Mouse (Mus musculus): ENCODE measurements around the gene Bex6.

The Bex6 gene

DNA sequence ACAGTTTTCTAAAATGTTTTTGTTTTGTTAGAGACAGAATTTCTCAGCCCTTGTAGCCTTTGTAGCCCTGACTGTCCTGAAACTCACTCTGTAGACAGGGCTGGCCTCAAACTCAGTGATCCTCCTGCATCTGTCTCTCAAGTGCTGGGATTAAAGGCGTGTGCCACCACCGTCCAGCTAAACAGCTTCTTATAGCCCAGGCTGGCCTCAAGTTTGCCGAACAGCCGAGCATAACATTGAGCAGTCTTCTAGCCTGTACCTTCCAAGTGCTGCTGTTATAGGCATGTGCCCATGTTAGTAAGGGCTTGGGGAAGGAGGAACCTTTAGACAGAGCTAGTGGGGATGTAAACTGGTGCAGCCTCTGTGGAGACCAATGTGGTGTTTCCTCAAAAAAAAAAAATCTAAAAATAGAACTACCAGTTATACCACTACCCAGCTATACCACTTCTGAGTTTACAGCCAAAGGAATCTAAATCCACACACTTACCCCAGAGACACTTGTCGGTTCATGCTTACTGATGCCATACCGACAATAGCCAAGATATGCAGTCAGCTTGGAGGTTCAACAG is at the start of gene Bex6:
Gene Bex6 (plus strand): TSS at position 491 of the 569 bp plus-strand sequence.
- DNase-seq (ENCODE audit: extremely low spot score, low read depth, low spot score): no peak

DNA sequence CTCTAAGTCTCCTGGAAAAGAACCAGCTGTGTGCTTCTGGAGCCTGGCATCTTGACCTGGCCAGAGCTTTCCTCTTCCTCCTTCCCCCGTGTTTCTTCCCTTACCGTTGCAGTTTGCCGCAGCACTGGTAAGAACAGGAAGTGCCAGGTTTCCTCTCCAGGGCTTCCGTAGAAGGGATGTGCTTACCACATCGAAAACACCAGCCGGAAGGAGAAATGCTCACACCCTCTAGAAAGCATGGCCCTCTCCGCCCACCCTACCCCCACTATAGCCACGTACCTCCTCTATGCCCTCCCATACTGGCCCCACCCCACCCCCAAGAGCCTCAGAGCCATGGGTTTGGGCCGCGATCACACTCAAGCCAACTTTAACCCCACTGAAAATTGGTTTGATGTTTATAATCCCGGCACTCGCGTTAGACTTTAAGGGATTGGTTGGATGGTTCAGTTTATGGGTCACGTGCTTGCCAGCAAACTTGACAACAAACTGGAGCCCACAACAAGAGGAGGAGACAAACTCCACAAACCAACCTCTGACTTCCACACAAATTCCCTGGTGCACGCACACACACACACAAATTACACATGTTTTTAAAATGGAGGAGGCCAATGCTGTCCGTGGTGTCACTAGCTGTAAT is 49.3 kb upstream of the Bex6 start:
- no peak for DNase-seq (ENCODE audit: extremely low spot score, low read depth, low spot score)

DNA sequence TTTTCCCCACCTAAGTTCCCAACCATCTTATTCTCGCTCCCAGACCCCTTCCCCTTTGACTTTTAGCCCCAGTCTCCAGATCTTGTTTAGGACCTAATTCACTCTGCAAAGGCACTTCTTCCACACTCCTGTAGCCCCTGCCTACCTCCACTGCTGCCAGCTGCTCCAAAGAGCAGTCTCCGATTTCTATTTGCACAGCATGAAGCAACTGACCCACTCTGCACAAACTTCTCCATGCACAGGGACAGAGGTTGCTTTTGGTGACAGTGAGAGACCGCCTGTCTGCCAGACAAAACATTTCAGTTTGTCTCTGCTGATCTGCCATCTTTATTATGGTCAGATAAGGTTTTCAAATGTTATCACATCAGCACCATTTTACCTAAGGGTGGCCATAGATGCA is 46.5 kb upstream of the Bex6 start:
- DNase-seq (ENCODE audit: extremely low spot score, low read depth, low spot score): no peak

DNA sequence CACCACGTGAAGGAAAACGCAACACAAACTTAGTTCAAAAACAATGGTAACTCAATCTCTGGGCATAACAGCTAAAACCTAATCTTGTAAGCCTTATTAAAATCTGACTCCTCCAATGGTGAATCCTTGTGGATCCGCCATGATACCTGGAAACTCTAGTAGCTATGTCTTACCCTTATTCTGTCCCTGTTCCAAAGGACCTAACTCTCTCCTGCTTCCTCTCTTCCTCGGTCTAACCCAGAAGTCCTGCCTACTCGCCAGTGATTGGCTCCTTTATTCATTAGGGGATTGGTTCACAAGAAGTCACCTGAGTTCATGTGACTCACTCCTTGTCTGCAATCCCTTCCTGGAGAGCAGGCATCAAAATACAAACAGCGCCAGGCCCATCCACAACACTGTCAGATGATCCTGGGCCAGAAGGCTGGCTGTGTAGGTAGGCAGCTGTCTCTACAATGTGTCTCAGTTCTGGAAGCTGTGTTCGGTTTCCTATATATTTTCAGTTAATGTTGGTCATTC is 43.7 kb upstream of the Bex6 start:
- no peak for DNase-seq (ENCODE audit: extremely low spot score, low read depth, low spot score)

DNA sequence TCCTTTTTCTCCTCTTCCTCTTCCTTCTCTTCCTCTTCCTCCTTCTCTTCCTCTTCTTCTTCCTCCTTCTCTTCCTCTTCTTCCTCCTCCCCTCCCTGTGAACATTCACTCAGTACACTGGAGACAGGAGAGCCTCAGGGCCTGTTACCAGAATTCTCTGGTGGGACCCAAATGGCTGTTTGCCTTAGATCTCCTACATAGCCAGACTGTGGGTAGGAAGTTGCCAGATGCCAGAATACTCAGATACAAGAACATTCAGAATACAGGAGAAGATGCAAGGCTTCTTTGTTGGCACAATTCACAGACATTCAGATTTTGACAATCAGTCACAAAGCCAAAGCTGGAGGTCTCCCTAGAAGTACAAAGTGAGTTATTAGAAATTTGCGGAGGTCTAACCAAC is 40.7 kb upstream of the Bex6 start:
- no peak for DNase-seq (ENCODE audit: extremely low spot score, low read depth, low spot score)

DNA sequence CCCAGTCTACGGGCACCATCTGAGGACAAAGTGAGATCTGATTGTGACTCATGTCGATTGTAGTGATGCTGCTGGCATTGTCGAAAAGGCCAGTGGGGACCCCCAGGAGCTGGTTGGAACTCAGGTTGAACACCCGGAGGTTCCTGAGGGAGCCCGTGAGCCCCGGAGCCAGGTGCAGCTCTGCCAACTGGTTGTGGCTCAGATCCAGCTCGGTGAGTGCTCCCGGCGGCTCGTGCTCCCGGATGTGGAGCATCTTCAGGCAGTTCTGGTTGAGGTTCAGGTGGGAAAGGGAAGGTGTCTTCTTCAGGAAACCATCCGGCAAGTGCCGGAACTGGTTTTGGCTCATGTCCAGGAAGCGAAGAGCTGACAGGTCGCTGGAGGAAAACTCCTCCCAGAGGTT is 35.9 kb upstream of the Bex6 start:
- no peak for DNase-seq (ENCODE audit: extremely low spot score, low read depth, low spot score)

DNA sequence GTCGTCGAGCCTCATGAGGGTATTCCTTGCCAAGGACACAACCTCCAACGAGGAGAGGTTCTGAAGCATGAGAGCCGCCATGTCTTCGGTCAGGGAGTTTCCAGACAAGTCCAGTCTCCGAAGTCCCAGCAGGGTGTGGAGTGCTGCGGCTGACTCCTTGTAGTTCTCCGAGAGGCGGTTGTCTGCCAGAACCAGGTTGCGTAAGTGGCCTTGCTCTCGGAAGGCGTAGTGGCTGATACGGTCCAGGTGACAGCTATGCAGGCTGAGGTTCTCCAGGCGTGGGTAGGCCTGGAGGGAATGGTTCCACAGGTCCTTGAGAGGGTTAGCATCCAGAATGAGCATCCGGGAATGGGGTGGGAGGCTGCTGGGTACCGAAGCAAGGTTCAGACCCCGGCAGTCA is 35.0 kb upstream of the Bex6 start:
- no peak for DNase-seq (ENCODE audit: extremely low spot score, low read depth, low spot score)

DNA sequence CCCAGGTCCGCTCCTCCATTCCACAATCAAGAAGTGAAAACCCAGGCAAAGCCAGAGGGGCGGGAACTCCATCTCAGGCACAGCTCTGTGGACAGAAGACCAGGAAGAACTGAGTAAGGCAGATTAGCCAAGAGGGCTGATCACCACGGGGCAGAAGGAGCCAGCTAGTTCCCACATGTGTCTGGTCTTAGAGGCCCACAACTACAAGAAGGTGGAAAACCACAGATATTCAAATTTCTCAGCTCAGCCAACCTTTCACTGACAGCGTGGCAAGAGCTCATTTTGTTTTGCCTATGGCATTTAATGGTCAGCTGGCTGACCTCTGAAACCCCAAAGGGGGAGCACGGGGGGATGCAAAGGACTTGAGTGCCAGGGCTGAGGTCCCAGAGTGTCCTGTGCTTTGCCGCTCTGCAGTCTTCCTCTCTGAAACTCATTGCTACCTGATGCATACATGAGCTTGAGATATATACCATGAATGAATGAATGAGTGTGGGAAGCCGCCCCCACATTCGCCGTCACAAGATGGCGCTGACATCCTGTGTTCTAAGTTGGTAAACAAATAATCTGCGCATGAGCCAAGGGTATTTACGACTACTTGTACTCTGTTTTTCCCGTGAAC is 31.9 kb upstream of the Bex6 start:
- no peak for DNase-seq (ENCODE audit: extremely low spot score, low read depth, low spot score)

DNA sequence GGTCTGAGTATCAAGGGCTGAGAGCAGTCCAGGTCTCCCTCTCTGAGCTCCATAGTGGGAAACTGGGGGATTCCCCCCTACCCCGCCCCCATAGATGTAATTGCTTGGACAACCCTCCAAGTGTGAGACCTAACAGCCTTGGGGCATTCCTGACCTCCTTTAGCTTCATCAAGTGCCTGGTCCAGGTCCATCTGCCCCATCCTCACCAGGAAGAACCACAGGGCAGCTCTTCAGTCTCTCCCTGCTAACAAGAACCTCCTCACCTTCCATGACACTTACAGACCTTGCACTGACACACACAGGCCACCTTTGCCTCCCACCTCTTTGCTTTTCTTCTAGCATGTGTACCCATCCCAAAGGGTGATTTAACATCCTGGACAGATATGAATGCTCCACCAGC is 25.6 kb upstream of the Bex6 start:
- no peak for DNase-seq (ENCODE audit: extremely low spot score, low read depth, low spot score)

DNA sequence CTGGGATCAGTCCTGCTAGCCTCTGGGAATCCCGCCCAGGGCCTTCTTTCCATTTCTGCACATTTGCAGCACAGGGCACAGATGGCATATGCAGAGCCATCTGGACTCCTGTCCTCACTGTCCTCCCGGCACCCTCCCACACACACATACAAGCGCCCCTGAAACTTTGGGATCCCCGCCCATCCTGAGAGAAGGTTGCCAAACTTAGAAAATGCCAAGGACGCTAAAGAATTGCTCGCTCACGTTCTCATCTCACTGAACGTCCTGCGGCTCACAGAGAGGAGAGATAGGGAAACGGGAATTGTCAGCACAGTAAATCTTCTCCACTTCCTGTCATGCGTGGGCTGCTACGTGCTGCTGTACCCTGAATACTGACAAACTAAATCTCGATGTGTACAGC is 25.2 kb upstream of the Bex6 start:
- DNase-seq (ENCODE audit: extremely low spot score, low read depth, low spot score): no peak

DNA sequence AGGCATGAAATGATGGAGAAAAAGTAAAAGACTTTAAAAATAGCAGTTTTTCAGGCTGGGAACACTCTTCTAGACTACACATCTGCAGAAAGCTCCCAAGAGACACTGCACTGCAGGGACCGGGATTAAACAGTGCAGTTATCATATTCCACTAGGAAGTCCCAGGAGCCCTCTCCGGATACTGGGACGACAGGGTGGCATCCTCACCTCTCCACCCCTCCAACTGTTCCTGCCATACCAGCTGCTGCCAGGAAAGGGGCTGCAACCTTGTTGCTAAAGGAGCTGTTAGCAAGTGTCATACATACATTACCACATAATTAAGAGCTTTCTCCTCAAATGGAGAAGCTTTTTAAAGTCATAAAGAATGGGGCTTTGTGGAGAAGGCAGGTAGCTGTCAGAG is 22.9 kb upstream of the Bex6 start:
- no peak for DNase-seq (ENCODE audit: extremely low spot score, low read depth, low spot score)

DNA sequence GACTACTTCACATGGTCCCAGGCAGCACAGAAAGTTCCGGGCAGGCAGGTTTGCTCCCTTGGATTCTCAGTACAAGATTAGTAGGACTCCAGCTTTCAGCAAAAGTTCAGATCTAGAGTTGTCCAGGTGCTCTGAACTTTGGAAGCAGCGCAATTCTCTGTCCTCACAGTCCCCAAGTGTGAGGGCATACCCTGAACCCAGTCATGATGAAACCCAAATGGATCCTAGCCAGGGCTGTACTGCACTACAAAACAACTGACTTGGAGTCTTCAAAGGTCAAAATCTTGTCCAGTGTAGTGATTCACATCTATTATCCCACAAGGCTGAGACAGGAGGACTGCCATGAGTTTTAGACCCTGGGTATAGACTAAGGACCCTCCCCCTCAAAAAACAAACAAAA is 22.3 kb upstream of the Bex6 start:
- no peak for DNase-seq (ENCODE audit: extremely low spot score, low read depth, low spot score)

DNA sequence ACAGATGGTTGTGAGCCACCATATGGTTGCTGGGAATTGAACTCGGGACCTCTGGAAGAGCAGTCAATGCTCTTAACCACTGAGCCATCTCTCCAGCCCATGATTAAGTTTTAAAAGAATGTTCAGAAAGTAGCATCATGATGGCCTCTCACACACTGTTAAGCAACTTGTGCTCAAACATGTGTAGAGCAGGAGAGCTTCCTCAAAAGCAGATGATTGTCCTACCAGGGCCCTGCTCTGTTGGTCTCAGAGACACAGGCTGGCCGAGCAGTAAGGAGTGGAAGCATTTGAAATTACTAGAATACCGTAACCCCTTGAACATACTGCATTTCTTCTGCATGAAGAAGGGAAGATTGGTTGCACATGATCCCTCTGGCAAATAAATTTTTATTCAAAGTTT is 20.7 kb upstream of the Bex6 start:
- DNase-seq (ENCODE audit: extremely low spot score, low read depth, low spot score): no peak

DNA sequence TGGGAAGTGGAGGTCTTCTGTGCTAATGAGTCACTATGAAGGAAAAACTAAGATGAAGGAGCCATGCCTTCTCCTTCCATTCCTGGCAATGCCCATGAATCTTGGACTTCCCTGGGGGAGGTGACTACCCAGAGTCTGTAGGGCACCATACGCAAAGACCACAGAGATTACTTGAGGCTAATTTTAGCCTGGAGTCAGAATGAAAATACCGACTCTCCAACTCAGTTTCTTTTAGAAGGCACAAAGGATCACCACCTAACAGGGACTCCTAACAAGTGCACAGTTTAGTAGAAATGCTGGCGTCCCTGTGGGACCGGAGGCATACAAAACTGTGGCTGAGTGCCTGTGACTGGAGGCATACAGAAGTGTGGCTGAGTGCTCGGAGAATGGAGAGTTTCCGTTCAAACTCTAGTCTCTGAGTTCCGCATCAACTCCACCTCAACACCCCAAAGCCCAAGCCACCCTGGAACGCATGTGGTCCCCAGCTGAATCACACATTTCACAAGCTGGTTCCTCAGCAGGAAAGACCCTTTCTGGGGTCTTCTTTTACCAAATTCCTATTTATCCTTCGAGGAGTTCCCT is 18.8 kb upstream of the Bex6 start:
- no peak for DNase-seq (ENCODE audit: extremely low spot score, low read depth, low spot score)

DNA sequence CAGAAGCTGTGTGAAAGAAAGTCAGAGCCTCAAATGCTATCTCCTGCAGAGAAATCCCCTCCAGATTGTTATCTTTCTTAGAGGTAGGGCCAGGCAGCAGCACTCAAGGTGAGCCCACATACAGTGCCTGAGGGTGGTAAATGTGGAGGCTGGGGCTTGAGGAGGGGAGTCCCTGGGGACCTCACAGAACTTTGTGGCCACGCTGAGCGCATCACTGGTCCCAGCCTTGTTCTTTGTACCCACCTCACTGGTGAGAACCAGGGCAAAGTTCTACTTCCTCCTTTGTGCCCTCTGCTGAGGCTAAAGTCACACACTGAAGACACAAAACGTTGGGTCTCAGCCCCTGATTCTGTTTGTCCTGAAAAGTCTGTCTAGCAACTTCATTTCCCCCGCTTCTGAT is 16.2 kb upstream of the Bex6 start:
- no peak for DNase-seq (ENCODE audit: extremely low spot score, low read depth, low spot score)

DNA sequence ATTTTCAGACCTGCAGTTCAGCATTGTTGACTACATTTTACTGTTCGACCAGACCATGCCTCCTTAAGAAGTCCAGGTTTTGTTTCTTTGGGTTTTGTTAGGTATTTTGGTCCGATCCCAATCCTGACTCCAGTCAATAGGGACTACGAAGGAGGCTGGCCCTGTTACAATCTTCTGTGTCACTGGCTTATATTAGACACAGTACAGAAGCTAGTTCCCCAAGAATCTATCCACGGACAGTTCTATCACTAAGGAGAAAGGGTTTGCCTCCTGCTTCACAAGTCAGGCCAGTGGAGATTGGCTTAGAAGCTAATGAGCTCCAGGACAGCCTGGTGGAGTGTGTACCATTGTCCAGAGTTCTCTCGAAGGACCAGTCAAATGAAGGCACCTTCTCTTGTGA is 15.7 kb upstream of the Bex6 start:
- no peak for DNase-seq (ENCODE audit: extremely low spot score, low read depth, low spot score)

DNA sequence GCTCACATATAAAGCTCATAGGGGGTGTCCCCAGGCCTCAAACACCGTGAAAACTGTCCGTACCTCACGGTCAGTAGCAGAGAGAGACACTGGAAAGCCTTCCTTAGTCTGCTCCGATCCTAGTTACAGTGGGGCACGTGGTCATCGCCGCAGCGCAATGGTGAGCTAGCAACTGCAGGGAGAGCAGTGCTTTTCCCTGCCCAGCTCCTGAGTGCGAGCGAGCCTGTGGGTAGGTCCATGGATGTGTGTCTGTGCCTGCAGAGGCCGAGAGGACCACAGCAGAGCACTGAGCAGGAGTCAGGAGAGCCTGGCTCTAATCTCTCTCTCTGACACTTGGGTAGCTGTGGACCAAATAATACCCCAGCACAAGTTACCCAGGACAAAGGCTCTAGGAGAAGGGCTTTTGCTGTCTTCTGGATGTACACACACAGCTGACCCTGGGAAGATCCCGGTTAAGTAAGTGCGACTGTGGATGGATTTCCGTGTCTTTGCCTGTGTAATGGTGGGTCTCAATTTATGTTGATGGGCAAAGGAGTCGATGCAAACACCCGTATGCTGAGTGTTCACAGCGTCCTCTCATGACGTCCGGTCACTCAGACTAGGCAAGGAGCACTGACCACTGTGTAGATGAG is 15.1 kb upstream of the Bex6 start:
- no peak for DNase-seq (ENCODE audit: extremely low spot score, low read depth, low spot score)

DNA sequence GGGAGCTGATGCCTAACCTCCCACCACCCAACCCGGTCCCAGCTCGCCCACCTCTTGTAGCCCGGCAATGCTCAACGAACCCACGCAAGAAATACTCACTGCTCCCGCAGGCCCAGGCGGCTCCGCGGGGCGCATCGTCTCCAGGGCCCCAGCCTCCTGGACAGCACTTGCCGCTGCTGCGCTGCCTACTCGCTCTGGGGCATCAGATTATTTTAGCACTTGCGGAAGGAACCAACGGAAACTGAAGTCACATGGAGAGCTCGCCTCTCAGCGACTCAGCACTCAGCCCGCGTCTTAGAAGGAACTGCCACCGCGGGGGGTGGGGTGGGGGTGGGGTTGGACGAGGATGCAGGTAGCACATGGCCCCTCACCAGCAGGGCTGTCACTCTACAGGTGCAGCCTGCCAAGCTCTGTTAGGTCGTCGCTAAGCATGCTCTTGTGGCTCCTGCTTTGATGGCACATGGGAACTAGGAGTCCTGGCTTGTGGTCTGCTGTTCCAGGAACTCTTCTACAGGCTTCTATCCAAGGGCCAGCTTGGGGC is 14.3 kb upstream of the Bex6 start, which contains the start of gene Nrros:
Gene Nrros (minus strand): TSS at position 314 of the 541 bp plus-strand sequence.
- DNase-seq (ENCODE audit: extremely low spot score, low read depth, low spot score): no peak

DNA sequence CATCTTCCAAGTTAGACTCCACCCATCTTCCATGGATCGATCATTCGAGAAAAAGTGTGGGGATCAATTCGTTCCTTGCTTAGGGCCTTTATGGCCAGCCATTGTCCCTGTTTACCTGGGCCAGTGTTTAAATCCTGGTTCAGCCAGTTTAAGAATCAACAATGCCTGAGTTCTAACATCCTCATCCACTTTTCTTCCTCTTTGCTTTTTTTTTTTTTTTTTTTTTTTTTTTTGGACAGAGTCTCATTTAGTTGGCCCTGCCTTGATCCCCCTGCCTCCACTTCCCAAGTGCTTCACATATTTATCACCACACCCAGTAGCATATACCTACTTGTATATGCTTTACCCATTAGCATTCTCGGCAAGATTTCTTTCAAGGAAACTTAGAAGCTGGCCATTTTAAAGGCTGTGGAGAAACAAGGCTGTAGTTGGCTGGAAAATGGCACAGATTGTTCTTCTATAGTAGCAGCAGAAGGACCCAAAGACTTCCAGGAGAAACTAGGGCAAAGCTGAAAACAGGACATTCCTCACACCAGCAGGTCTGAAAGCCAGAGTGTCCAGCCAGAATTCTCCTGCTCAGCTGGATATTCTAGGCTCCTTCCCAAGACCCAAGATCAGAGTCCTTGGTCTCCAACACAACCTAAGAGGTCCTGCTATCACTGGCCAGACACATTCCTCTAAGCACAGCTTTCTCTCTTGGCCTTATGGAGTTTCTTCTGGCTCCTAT is 11.6 kb upstream of the Bex6 start:
- DNase-seq (ENCODE audit: extremely low spot score, low read depth, low spot score): no peak

DNA sequence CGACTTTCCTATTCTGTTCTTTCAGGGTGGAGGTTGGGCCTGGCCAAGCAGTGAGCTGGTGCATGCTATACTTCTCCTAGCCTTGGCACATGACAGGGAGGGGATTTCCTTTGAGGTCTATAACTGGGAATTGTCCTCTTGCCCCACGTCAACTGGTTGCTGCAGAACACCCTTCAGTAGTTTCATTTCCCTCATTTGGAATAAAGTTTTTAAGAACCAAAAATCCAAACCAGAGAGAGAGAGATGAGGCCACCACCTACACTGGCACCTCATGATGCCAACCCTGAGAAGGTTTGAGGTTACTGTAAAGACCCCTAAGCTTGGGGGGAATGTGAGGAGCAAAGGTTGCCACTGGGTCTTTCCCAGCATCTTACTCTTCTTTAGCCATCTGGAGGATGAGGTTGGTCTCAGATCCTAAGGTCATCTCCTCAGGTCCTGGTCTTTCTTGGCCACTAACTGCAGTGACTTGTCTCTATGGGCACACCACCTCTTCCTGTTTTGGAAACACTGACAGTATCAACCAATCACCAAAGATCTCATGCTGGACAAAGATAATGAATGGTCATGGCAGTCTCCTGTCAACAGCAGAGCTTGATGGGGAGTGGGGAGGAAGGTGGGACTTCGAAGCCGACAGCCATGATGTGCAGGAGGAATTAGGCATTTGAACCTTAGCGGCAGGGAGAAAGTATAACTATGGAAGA is 8.4 kb upstream of the Bex6 start:
- no peak for DNase-seq (ENCODE audit: extremely low spot score, low read depth, low spot score)

Data from hindlimb bud, embryonic 11.5 days (tissue).